Mouse (Mus musculus) ES-Bruce4 (cell line): Measurements from ENCODE around the gene Stard3.

Experiments
- CTCF ChIP-seq: IDR thresholded peaks from one replicate; pipeline ENCODE4 v1.8.1; 2011; ENCODE audit warnings: low read depth, low read length
- EP300 ChIP-seq: IDR thresholded peaks from 2 replicates; pipeline ENCODE4 v1.6.1; 2011; ENCODE audit warnings: low read depth, low read length; ENCODE audit not compliant: insufficient read depth
- POLR2A ChIP-seq: IDR thresholded peaks from one replicate; pipeline ENCODE4 v1.8.1; 2011; ENCODE audit warnings: low read length; ENCODE audit not compliant: insufficient read depth

DNA sequence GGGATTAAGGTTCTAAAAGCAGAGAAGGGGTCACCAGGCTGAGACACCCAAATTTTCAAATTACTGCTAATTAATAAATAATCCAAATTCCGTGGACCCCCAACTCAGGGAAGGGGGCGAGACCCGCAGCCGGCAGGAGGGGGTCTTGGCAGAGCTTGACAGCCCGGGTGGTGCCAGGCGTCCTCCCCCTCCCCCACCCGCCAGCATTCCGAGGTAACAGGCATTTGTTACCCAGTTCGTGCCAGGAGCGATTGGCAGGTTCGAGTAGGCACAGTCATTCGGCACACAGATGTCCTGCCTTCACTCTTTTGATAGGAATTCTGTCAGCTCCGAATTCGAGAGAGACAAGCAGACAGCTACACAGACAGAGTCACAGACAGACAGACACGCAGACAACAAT, 39.0 kb upstream of the Stard3 start:
- TF ChIP-seq POLR2A, result no peak
- TF ChIP-seq CTCF, result no peak
- TF ChIP-seq EP300, result no peak
